Mouse (Mus musculus): Measurements from ENCODE around the gene Tamm41.

DNA sequence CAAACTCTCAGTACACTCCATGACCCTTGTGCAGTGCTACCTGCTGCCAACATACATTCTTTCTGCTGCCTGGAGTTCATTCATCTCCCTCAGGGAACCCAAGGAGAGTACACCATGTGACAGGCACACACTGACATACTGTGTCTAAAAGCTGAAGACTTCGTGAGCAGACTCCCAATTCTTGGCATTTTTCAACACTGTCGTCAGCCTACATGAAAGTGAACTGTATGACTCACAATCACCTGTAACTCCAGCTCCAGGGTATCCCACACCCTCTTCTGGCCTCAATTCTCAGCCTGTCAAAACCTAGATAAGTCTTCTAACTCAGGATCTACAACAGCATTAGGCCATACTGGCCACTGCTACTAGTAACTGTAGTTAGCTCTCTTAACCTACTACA, 73.4 kb downstream of the Tamm41 start:
- TF ChIP-seq CTCF (IDR thresholded peaks at IDR 0.05; ENCODE audit: low read depth) (no peak), EP300 (IDR thresholded peaks at IDR 0.05; ENCODE audit: low read depth) (no peak)
